Mouse (Mus musculus) hindlimb bud, embryonic 11.5 days (tissue): ENCODE measurements around the gene Ift140.
"Not testable (repeated sequence)": the region's sequence is repeated elsewhere in the genome, so short reads cannot be mapped to it uniquely, and the experiment has no call there.

Source experiments
- DNase-seq: peaks from one replicate; pipeline ENCODE4 v3.0.0-alpha.2; 2012; ENCODE audit warnings: low read depth, low spot score; ENCODE audit errors: extremely low spot score

Gene Ift140

GRCm38 (mm10) chr17:25115664-25116432 lies 100.0 kb downstream of the Ift140 start, which contains the start of gene Telo2:
Telo2 (minus strand) TSS chr17:25115967.
- DNase-seq = peak; percentile 80

GRCm38 (mm10) chr17:25117263-25117662 lies 101.4 kb downstream of the Ift140 start:
- no peak for DNase-seq

GRCm38 (mm10) chr17:25120406-25120805 lies 104.5 kb downstream of the Ift140 start, which contains the start of gene Ptx4:
Ptx4 (plus strand) TSS chr17:25120760.
- no peak for DNase-seq

- DNase-seq = no peak
These were observed 108.1 kb downstream of the Ift140 start for GRCm38 (mm10) chr17:25123979-25124378.

- DNase-seq = not testable (repeated sequence)
These were observed 109.7 kb downstream of the Ift140 start for GRCm38 (mm10) chr17:25125442-25126060.

GRCm38 (mm10) chr17:25127079-25127478 lies 111.2 kb downstream of the Ift140 start:
- no peak for DNase-seq

- no peak for DNase-seq
These were observed 111.8 kb downstream of the Ift140 start for GRCm38 (mm10) chr17:25127681-25128080.

GRCm38 (mm10) chr17:25130060-25130459 lies 114.2 kb downstream of the Ift140 start:
- DNase-seq = no peak

- peak; percentile 83 for DNase-seq
These were observed 117.4 kb downstream of the Ift140 start, which contains the start of gene Clcn7 for GRCm38 (mm10) chr17:25133275-25133698. Clcn7 (plus strand) TSS chr17:25133391.

- no peak for DNase-seq
These were observed 119.7 kb downstream of the Ift140 start for GRCm38 (mm10) chr17:25135622-25136021.

GRCm38 (mm10) chr17:25138803-25139202 lies 122.9 kb downstream of the Ift140 start:
- DNase-seq = no peak

- DNase-seq = no peak
These were observed 124.1 kb downstream of the Ift140 start for GRCm38 (mm10) chr17:25139960-25140359.
